Mouse (Mus musculus): Measurements from ENCODE around the gene Tyro3. TPM values are rescaled to one million over a fixed set of nuclear protein-coding genes. Genes with fewer than 3 reads are reported as not detected.

Tyro3 gene
- polyA plus RNA-seq, 1 experiment from 2014 or later = 11.0 TPM

DNA sequence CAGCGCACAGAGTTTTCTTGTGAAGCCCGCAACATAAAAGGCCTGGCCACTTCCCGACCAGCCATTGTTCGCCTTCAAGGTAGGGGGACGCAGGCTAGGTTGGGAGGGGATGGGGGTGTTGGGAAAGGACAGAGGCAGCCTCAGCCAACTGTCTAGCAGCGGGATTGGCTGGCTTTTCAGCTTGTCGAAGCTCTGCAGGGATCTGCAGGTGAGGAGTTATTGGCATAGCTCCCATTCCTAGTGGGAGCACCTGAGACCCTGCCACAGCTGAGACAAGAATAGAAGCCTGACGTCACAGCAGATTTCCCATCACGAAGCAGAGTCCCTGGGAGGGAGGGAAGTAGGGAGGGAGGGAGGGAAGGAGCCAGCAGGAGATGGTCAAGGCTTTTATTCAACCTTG lies 7.2 kb downstream of the Tyro3 start:
- ChIA-PET POLR2A (no interaction called here), CTCF (no interaction called here)
- no peak for TF ChIP-seq CTCF (IDR thresholded peaks at IDR 0.05)
- H3K27me3 ChIP-seq = no peaks in the 10 kb centered on the region
- DNase-seq (ENCODE audit: low read depth, low spot score) (no peak), ATAC-seq (no peak)
- in situ Hi-C loops (cut with MboI; ENCODE audit: low pct_unique_long_range_greater_than_20kb) = no loop called here

DNA sequence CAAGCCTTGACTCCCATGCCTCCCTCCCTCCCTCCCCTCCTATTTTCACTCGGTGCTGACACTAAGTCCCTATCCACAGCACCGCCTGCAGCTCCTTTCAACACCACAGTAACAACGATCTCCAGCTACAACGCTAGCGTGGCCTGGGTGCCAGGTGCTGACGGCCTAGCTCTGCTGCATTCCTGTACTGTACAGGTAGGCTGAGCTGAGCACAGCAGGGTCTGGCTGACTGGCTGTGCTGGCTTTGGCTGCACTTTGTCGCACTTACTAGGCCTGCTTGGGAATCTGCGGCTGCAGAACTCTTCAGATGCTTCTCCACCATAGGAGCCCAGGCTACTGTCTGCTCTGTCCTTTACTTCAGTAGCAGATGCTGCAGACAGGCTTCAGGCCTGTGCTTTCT lies 8.0 kb downstream of the Tyro3 start:
- in situ Hi-C loops (cut with MboI; ENCODE audit: low pct_unique_long_range_greater_than_20kb) = no loop called here

DNA sequence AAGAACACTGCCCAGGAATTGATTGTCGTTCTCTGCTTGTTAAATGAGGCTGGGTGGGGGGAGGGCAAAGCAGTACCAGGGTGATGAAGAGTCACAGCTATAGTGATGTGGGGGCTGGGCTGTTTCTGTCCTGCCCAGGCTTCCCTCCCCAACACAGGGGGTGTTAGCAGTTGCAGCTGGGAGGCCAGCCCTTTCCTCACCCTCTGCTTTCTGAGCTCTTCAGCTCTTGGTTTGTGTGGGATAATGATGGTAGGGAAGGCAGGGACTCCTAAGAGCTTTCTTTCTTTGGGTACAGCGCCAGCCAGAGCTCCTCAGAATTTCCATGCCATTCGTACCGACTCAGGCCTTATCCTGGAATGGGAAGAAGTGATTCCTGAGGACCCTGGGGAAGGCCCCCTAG lies 10.9 kb downstream of the Tyro3 start:
- CTCF ChIA-PET = no interaction called here
- H3K27me3 ChIP-seq = no peaks in the 10 kb centered on the region
- POLR2A ChIA-PET = no interaction called here
- no peak for TF ChIP-seq CTCF (IDR thresholded peaks at IDR 0.05)
- DNase-seq (ENCODE audit: low read depth, low spot score) = no peak
- in situ Hi-C loops (cut with MboI; ENCODE audit: low pct_unique_long_range_greater_than_20kb) = no loop called here
- ATAC-seq = no peak

More for the DNA sequence above, 8.0 kb downstream of the Tyro3 start:
- POLR2A ChIA-PET = no interaction called here
- CTCF ChIA-PET = no interaction called here
- TF ChIP-seq CTCF (IDR thresholded peaks at IDR 0.05) = no peak
- DNase-seq (ENCODE audit: low read depth, low spot score) = no peak
- ATAC-seq = no peak
- no peaks in the 10 kb centered on the region for H3K27me3 ChIP-seq

DNA sequence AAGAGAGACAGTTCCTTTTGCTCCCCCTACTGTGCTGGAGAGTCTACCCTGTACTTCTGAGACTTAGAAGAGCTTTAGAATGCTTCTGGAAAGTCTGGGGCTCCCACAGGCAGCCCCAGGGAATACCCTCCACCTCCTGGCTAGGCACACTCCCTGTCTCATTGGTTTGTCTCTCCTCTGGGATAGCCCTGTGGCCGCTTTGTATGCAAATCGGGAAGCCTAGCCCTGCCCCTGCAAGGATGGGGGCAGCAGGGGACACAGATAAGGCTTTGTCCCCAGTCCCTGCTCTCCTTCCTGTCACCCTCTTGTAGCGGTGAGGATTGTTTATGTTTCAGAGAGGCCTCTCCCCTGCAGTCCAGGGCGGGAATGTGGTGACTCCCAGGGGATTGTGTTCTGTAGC lies 11.3 kb downstream of the Tyro3 start:
- POLR2A ChIA-PET = no interaction called here
- no peak for ATAC-seq
- H3K27me3 ChIP-seq = no peaks in the 10 kb centered on the region
- in situ Hi-C loops (cut with MboI; ENCODE audit: low pct_unique_long_range_greater_than_20kb) = no loop called here
- TF ChIP-seq CTCF (IDR thresholded peaks at IDR 0.05) = no peak
- CTCF ChIA-PET = interaction anchor here (1.0 kb wide), 1 partner anchor 8 kb away, joined by 3 read pairs; no protein-coding TSS in a partner anchor
- DNase-seq (ENCODE audit: low read depth, low spot score) = no peak

DNA sequence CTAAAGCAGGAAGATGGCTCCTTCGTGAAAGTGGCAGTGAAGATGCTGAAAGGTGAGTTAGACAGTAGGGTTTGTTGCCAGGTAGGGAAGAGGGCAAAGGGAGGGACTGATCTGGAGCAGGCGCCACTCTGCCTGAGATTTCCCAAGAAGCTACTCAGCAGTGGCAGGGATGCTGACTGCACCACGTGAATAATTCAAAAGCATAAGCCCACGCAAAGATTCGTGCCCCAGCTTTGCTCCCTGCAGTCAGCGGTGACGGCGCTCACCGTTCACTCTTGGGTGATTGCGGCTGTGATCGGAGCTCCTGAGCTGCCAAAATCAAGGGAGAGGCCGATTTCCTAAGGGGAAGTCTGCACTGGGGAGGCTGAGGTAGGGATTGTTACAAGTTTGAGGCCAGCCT lies 13.4 kb downstream of the Tyro3 start:
- H3K27me3 ChIP-seq = no peaks in the 10 kb centered on the region
- POLR2A ChIA-PET = no interaction called here
- DNase-seq (ENCODE audit: low read depth, low spot score) (no peak), ATAC-seq (no peak)
- no peak for TF ChIP-seq CTCF (IDR thresholded peaks at IDR 0.05)
- CTCF ChIA-PET = no interaction called here
- in situ Hi-C loops (cut with MboI; ENCODE audit: low pct_unique_long_range_greater_than_20kb) = no loop called here

DNA sequence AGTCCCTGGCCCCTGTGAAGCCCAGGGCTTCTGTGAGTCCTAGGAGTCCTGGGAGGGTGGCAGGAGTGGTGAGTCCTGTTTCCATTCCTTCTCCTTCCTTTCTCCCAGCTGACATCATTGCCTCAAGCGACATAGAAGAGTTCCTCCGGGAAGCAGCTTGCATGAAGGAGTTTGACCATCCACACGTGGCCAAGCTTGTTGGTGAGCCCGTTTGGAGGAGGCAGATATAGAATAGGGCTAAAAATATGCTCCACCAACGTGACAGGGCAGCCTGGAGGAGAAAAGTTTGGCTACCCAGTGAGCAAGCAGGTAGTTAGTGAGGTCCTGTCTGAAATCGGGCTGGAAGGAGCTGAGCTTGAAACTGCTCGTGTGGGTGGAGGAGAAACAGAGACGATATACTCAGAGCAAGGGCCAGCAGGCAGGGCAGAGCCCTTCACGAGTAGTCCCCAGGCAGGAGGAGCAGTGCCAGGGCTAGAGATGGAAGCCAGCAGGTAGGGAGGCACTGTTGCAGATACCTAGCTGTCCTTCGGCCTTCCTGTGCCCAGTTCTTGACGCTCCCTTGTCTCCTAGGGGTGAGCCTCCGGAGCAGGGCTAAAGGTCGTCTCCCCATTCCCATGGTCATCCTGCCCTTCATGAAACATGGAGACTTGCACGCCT lies 14.1 kb downstream of the Tyro3 start:
- ATAC-seq (no peak), DNase-seq (ENCODE audit: low read depth, low spot score) (no peak)
- no peak for TF ChIP-seq CTCF (IDR thresholded peaks at IDR 0.05)
- in situ Hi-C loops (cut with MboI; ENCODE audit: low pct_unique_long_range_greater_than_20kb) = no loop called here
- ChIA-PET CTCF (no interaction called here), POLR2A (no interaction called here)
- H3K27me3 ChIP-seq = no peaks in the 10 kb centered on the region

DNA sequence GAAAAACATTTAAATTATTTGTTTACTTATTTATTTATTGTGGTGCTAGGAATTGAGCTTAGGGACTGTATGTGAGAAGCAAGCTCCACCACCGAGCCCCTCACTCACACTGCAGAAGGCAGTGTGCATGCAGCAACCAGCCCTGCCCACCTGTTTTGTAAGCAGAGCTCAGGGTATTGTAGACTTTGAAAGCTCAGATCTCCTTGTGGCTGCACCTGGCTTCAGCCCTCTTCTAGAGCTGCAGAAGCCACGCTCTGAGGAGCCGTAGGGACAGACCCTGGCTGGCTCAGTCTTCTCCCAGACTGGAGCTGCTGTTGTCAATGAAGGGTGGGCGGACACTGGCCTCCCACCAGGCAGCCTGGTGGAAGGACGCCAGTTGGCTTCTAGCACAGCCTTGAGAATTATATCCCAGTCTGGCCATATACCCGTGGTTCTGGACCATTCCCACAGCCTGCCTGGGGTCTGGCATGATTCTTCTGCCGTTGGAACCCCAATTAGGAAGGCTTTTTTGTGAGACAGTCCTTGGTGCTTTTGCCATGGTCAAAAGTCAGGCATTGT lies 16.9 kb downstream of the Tyro3 start:
- ChIA-PET POLR2A (interaction anchor here (0.6 kb wide), 1 partner anchor 14 kb away, joined by 7 read pairs; no protein-coding TSS in a partner anchor), CTCF (interaction anchor here (1.5 kb wide), 1 partner anchor 24 kb away, joined by 3 read pairs; no protein-coding TSS in a partner anchor)
- TF ChIP-seq CTCF (IDR thresholded peaks at IDR 0.05) = no peak
- H3K27me3 ChIP-seq = no peaks in the 10 kb centered on the region
- DNase-seq (ENCODE audit: low read depth, low spot score) (no peak), ATAC-seq (no peak)
- in situ Hi-C loops (cut with MboI; ENCODE audit: low pct_unique_long_range_greater_than_20kb) = no loop called here

DNA sequence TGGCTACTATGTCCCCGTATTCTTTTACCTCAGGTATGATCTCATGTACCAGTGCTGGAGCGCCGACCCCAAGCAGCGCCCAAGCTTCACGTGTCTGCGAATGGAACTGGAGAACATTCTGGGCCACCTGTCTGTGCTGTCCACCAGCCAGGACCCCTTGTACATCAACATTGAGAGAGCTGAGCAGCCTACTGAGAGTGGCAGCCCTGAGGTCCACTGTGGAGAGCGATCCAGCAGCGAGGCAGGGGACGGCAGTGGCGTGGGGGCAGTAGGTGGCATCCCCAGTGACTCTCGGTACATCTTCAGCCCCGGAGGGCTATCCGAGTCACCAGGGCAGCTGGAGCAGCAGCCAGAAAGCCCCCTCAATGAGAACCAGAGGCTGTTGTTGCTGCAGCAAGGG lies 19.1 kb downstream of the Tyro3 start:
- ChIA-PET POLR2A (no interaction called here), CTCF (no interaction called here)
- no peak for TF ChIP-seq CTCF (IDR thresholded peaks at IDR 0.05)
- no peak for DNase-seq (ENCODE audit: low read depth, low spot score)
- no peak for ATAC-seq
- H3K27me3 ChIP-seq = no peaks in the 10 kb centered on the region
- in situ Hi-C loops (cut with MboI; ENCODE audit: low pct_unique_long_range_greater_than_20kb) = no loop called here

DNA sequence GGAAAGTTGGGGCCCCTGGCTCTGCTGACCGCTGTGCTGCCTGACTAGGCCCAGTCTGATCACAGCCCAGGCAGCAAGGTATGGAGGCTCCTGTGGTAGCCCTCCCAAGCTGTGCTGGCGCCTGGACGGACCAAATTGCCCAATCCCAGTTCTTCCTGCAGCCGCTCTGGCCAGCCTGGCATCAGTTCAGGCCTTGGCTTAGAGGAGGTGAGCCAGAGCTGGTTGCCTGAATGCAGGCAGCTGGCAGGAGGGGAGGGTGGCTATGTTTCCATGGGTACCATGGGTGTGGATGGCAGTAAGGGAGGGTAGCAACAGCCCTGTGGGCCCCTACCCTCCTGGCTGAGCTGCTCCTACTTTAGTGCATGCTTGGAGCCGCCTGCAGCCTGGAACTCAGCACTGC lies 19.5 kb downstream of the Tyro3 start:
- no peak for TF ChIP-seq CTCF (IDR thresholded peaks at IDR 0.05)
- in situ Hi-C loops (cut with MboI; ENCODE audit: low pct_unique_long_range_greater_than_20kb) = no loop called here
- POLR2A ChIA-PET = no interaction called here

DNA sequence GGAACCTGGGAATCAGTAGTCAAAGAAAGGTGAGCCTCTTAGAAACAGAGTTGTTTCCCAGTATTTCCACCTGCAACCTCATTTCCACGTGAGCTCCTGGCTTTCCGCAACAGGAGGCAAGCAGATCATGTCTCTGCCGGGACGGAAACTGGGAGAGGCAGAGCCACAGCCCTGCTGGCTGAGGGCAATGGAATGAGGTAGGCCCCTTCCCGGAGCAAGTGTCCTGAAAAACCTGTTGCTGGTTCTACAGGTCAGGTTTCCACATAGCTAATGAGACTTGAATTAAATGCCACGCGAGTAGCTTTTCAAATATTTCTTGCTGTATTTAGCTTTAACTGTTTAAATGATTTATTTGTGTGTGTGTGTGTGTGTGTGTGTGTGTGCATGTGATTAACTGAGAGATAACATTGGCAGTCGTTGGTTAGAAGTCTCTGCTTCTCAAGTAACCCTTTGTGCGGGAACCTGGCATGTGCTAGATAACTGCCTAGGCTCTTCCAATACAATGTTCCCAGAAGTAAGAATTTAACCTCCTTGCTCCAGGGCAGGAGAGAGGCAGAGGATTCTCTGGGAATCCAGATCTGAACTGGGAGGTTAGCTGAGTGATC lies 21.2 kb downstream of the Tyro3 start:
- in situ Hi-C loops (cut with MboI; ENCODE audit: low pct_unique_long_range_greater_than_20kb) = no loop called here
- H3K27me3 ChIP-seq = no peaks in the 10 kb centered on the region
- no peak for TF ChIP-seq CTCF (IDR thresholded peaks at IDR 0.05)
- ChIA-PET POLR2A (interaction anchor here (0.6 kb wide), 1 partner anchor 86 kb away, joined by 3 read pairs; no protein-coding TSS in a partner anchor), CTCF (no interaction called here)
- DNase-seq (ENCODE audit: low read depth, low spot score) (no peak), ATAC-seq (no peak)

More for the DNA sequence above, 19.5 kb downstream of the Tyro3 start:
- DNase-seq (ENCODE audit: low read depth, low spot score) = no peak
- no peak for ATAC-seq
- no peaks in the 10 kb centered on the region for H3K27me3 ChIP-seq
- CTCF ChIA-PET = no interaction called here

DNA sequence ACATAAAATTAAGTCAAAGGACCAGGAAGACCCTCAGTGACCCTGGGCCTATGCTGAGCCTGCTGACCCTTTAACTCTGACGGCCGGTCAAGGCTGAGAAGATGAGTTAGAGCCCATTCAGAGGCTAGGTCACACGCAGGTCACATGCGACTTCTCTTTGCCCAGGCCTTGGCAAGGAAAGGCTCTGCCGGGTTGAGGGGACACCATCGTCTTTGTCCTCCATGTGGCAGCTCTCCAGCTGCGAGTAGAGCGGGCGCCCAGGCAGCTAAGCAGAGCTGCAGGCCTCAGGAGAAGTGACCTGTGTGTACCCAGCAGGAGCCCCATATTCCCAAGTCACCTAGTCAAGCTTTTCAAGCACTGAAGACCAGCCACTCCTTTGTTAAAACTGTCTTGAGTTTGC lies 23.6 kb downstream of the Tyro3 start:
- DNase-seq (ENCODE audit: low read depth, low spot score) (no peak), ATAC-seq (no peak)
- H3K27me3 ChIP-seq = no peaks in the 10 kb centered on the region
- ChIA-PET POLR2A (no interaction called here), CTCF (no interaction called here)
- in situ Hi-C loops (cut with MboI; ENCODE audit: low pct_unique_long_range_greater_than_20kb) = no loop called here
- TF ChIP-seq CTCF (IDR thresholded peaks at IDR 0.05) = no peak
